Mouse (Mus musculus) lung, adult 2 months (tissue): ENCODE measurements around the gene Fxyd3.

Experiments used
- CTCF ChIP-seq: fragments of 200-500 bp; IDR thresholded peaks from 2 replicates; pipeline ENCODE4 v1.5.1; 2011; ENCODE audit warnings: mild to moderate bottlenecking, low read length, control low read depth; ENCODE audit not compliant: insufficient read depth
- POLR2A ChIP-seq: fragments of 200-500 bp; IDR thresholded peaks from 2 replicates; pipeline ENCODE4 v1.6.1; 2011; ENCODE audit warnings: low read depth, mild to moderate bottlenecking, control low read depth, low read length, borderline replicate concordance; ENCODE audit errors: extremely low read depth

DNA sequence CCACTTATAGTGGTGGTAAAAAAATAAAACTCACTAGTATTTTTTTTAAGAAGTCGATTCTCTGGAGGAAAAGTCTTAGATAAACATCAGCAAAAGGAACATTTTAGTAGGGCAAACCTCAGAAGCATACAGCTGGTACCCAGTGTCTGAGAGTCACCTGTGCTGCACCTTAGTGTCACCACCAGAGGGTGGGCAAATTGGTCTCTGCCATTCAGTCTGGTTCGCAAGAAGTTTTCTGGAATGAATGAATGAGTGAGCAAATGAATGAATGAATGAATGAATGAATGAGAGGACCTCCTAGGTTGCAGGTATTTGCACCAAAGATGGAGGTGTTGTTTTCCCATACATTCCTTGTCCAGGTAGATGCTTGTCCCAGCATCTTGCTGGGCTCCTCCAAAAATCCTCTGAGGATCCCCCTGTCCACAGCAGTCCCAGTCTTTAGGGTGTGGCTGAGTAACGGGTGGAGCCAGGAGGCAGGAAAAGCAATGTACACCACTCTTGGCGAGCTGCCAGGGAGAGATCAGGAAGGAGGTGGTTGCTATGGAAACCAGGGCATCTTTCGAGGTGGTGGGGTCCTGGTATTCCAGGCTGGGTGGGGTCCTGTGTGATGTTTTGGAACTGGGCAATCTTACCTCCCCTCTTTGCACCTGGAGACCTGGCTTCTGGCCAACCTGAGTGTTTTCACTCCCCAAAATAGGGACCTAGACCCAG lies 27.2 kb downstream of the Fxyd3 start:
- TF ChIP-seq CTCF (no peak), POLR2A (no peak)
